Mouse (Mus musculus): ENCODE data around the gene Cd5.

DNA sequence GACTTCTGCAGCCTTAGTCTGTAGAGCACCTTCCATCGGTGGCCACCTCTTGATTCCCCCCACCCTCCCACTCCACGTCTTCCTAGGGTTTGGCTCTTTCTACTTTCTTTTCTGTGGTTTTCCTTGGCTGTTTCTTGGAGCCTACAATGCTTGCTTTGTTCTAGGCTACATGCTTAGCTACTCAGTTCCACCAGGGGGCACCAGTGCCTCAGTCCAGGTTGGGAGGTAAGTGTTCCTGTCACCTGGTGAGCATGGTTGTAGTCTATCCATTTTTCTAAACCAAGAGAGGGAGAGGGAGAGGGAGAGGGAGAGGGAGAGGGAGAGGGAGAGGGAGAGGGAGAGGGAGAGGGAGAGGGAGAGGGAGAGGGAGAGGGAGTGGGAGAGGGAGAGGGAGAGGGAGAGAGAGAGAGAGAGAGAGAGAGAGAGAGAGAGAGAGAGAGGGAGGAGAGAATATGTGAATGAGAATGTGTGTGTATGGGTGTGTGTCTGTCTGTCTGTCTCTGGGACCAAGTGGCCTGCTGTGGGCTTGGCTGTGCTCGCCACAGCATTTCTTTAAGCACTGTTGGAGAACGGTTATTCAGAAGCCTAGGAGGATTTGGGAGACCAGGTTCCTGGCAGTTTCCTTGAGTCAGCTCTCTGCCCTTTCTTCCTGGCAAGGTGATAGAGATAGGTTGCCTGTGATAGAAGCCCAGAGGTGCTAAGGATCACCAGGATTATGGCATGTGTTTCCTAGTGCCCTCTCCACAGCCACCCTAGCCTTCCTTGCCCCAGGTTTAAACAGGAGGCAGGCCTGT lies 23.9 kb downstream of the Cd5 start:
- no peak for TF ChIP-seq POLR2A (IDR thresholded peaks at IDR 0.05; ENCODE audit: insufficient read depth, low read depth, low read length)
- no peak for TF ChIP-seq CTCF (IDR thresholded peaks at IDR 0.05; ENCODE audit: insufficient read depth, low read depth, low read length)

Measured in olfactory bulb, adult 2 months (tissue).